Mouse (Mus musculus) gastrocnemius, adult 2 months (tissue): ENCODE data around the gene Tgm2. TPM values are rescaled to one million over a fixed set of nuclear protein-coding genes. Genes with fewer than 3 reads are reported as not detected.
A peak's percentile ranks its signal among the peaks of the same experiment; 100 is the strongest.

Experiments used
- DNase-seq: peaks from one replicate; pipeline ENCODE4 v3.0.0; 2022
- H3K27ac ChIP-seq: fragments of 200-600 bp; 2 replicates; pipeline ENCODE4 v1.8.1; 2022; ENCODE audit warnings: mild to moderate bottlenecking
- H3K4me3 ChIP-seq: fragments of 200-600 bp; 2 replicates; pipeline ENCODE4 v1.8.1; 2022; ENCODE audit warnings: mild to moderate bottlenecking, moderate library complexity
- CTCF ChIP-seq: fragments of 200-600 bp; IDR thresholded peaks from 2 replicates; pipeline ENCODE4 v1.8.1; 2022; ENCODE audit warnings: antibody characterized with exemption, mild to moderate bottlenecking, moderate library complexity
- intact Hi-C: fragments of 180-260 bp; cut with DNase I; formaldehyde crosslinking; loops from one replicate; pipeline ENCODE4 v1.15.1; 2025
- total RNA-seq, 2 experiments: library from RNA; stranded (reverse); gene quantifications; 2 replicates each; pipeline ENCODE4 v1.2.3; 2021

The Tgm2 gene
- total RNA-seq, 2 experiments from 2014 or later = 44.2 to 55.4 TPM

GRCm38 (mm10) chr2:158144750-158145527, 1.3 kb downstream of the Tgm2 start:
- no peak for TF ChIP-seq CTCF
- H3K27ac ChIP-seq = peak overlapping the region; percentile 95
- intact Hi-C loops = loop anchor here (1.0 to 5.0 kb wide), 2 partner anchors 38 to 83 kb away; no protein-coding TSS in a partner anchor
- DNase-seq = no peak
- H3K4me3 ChIP-seq = peak overlapping the region; percentile 81

GRCm38 (mm10) chr2:158144263-158144662, 2.0 kb downstream of the Tgm2 start:
- Histone ChIP-seq H3K27ac (peak overlapping the region; percentile 95), H3K4me3 (peak overlapping the region; percentile 81)
- TF ChIP-seq CTCF = no peak
- intact Hi-C loops = loop anchor here (5.0 kb wide), 1 partner anchor 82 kb away; no protein-coding TSS in a partner anchor
- peak; percentile 10 for DNase-seq

- DNase-seq = no peak
- intact Hi-C loops = loop anchor here (5.0 kb wide), 1 partner anchor 82 kb away; no protein-coding TSS in a partner anchor
- Histone ChIP-seq H3K4me3 (peak overlapping the region; percentile 81), H3K27ac (peak overlapping the region; percentile 95)
- no peak for TF ChIP-seq CTCF
These were observed 2.4 kb downstream of the Tgm2 start for GRCm38 (mm10) chr2:158143816-158144215.

- Histone ChIP-seq H3K27ac (peak overlapping the region; percentile 91), H3K4me3 (peak overlapping the region; percentile 53)
- DNase-seq = no peak
- TF ChIP-seq CTCF = no peak
- intact Hi-C loops = loop anchor here (5.0 kb wide), 1 partner anchor 81 kb away; no protein-coding TSS in a partner anchor
These were observed 3.3 kb downstream of the Tgm2 start for GRCm38 (mm10) chr2:158142981-158143380.

GRCm38 (mm10) chr2:158141690-158142440, 4.4 kb downstream of the Tgm2 start:
- intact Hi-C loops = loop anchor here (5.0 kb wide), 1 partner anchor 80 kb away; no protein-coding TSS in a partner anchor
- H3K27ac ChIP-seq = peak overlapping the region; percentile 91
- TF ChIP-seq CTCF = no peak
- DNase-seq = peak; percentile 66
- H3K4me3 ChIP-seq = peak overlapping the region; percentile 53

GRCm38 (mm10) chr2:158141271-158141670, 5.0 kb downstream of the Tgm2 start:
- no peak for TF ChIP-seq CTCF
- DNase-seq = no peak
- H3K27ac ChIP-seq = peak overlapping the region; percentile 91
- peak overlapping the region; percentile 53 for H3K4me3 ChIP-seq
- intact Hi-C loops = loop anchor here (5.0 kb wide), 1 partner anchor 79 kb away; no protein-coding TSS in a partner anchor

- no peak for TF ChIP-seq CTCF
- intact Hi-C loops = loop anchor here (5.0 kb wide), 1 partner anchor 78 kb away; no protein-coding TSS in a partner anchor
- Histone ChIP-seq H3K4me3 (peak overlapping the region; percentile 53), H3K27ac (peak overlapping the region; percentile 91)
- DNase-seq = no peak
These were observed 5.6 kb downstream of the Tgm2 start for GRCm38 (mm10) chr2:158140664-158141063.

GRCm38 (mm10) chr2:158139628-158140027, 6.6 kb downstream of the Tgm2 start:
- intact Hi-C loops = loop anchor here (2.0 to 5.0 kb wide), 2 partner anchors 15 to 77 kb away; no protein-coding TSS in a partner anchor

GRCm38 (mm10) chr2:158138778-158139177, 7.5 kb downstream of the Tgm2 start:
- Histone ChIP-seq H3K27ac (peak overlapping the region; percentile 91), H3K4me3 (peak overlapping the region; percentile 15; the same call in 1 of the 2 replicates)
- intact Hi-C loops = loop anchor here (2.0 kb wide), 1 partner anchor 14 kb away; no protein-coding TSS in a partner anchor
- no peak for TF ChIP-seq CTCF
- no peak for DNase-seq

More at GRCm38 (mm10) chr2:158139628-158140027, 6.6 kb downstream of the Tgm2 start:
- H3K27ac ChIP-seq = peak overlapping the region; percentile 91
- peak overlapping the region; percentile 50 for H3K4me3 ChIP-seq
- TF ChIP-seq CTCF = no peak
- DNase-seq = peak; percentile 95

- TF ChIP-seq CTCF = no peak
- intact Hi-C loops = loop anchor here (2.0 kb wide), 1 partner anchor 13 kb away; no protein-coding TSS in a partner anchor
- peak; percentile 31 for DNase-seq
- H3K27ac ChIP-seq = peak overlapping the region; percentile 91
- no peak overlapping the region for H3K4me3 ChIP-seq
These were observed 8.5 kb downstream of the Tgm2 start for GRCm38 (mm10) chr2:158137771-158138170.

- intact Hi-C loops = no loop called here
These were observed 10.0 kb downstream of the Tgm2 start for GRCm38 (mm10) chr2:158136205-158136604.

GRCm38 (mm10) chr2:158133050-158133449, 13.2 kb downstream of the Tgm2 start:
- no peak for TF ChIP-seq CTCF
- no peak for DNase-seq
- no peak overlapping the region for H3K4me3 ChIP-seq
- intact Hi-C loops = no loop called here
- peak overlapping the region; percentile 82; the same call in 1 of the 2 replicates for H3K27ac ChIP-seq

More at GRCm38 (mm10) chr2:158136205-158136604, 10.0 kb downstream of the Tgm2 start:
- no peak for TF ChIP-seq CTCF
- Histone ChIP-seq H3K4me3 (no peak overlapping the region), H3K27ac (peak overlapping the region; percentile 73)
- DNase-seq = peak; percentile 34
